Mouse (Mus musculus) lung, postnatal 0 days (tissue): Measurements from ENCODE around the gene Atrx. TPM values are rescaled to one million over a fixed set of nuclear protein-coding genes. Genes with fewer than 3 reads are reported as not detected.
"Not testable (repeated sequence)": the region's sequence is repeated elsewhere in the genome, so short reads cannot be mapped to it uniquely, and the experiment has no call there.

Experiments used
- ATAC-seq: fragments of 200-750 bp; cut with Nextera tagmentation; 2 replicates; pipeline ENCODE4 v1.8.0; 2017; ENCODE audit warnings: moderate library complexity
- DNase-seq: peaks from one replicate; pipeline ENCODE4 v3.0.0-alpha.2; 2016; ENCODE audit warnings: low spot score
- H3K27ac ChIP-seq: fragments of 300-500 bp; sonication (generic); 2 replicates; pipeline ENCODE4 v1.5.1; 2014; ENCODE audit warnings: antibody characterized with exemption, mild to moderate bottlenecking, low read length, mixed read lengths
- H3K27me3 ChIP-seq: fragments of 300-500 bp; sonication (generic); replicated peaks from 2 replicates; pipeline ENCODE4 v1.6.1; 2014; ENCODE audit warnings: low read length, mixed read lengths; ENCODE audit not compliant: insufficient read depth
- H3K36me3 ChIP-seq: fragments of 300-500 bp; sonication (generic); 2 replicates; pipeline ENCODE4 v1.6.1; 2014; ENCODE audit warnings: low read length, mixed read lengths; ENCODE audit not compliant: insufficient read depth
- H3K4me1 ChIP-seq: fragments of 300-500 bp; sonication (generic); 2 replicates; pipeline ENCODE4 v1.6.1; 2014; ENCODE audit warnings: antibody characterized with exemption, low read depth, low read length, mixed read lengths; ENCODE audit not compliant: insufficient read depth
- H3K4me2 ChIP-seq: fragments of 300-500 bp; sonication (generic); replicated peaks from 2 replicates; pipeline ENCODE4 v1.6.1; 2014; ENCODE audit warnings: low read depth, mild to moderate bottlenecking, low read length, moderate library complexity, mixed read lengths
- H3K4me3 ChIP-seq: fragments of 300-500 bp; sonication (generic); 2 replicates; pipeline ENCODE4 v1.5.1; 2014; ENCODE audit warnings: low read depth, low read length
- H3K9ac ChIP-seq: fragments of 300-500 bp; sonication (generic); replicated peaks from 2 replicates; pipeline ENCODE4 v1.6.1; 2014; ENCODE audit warnings: low read depth, mild to moderate bottlenecking
- H3K9me3 ChIP-seq: fragments of 300-500 bp; sonication (generic); 2 replicates; pipeline ENCODE4 v1.6.1; 2016; ENCODE audit warnings: low read length, mixed read lengths
- CTCF ChIP-seq: IDR thresholded peaks from 2 replicates; pipeline ENCODE4 v1.5.1; 2016; ENCODE audit warnings: antibody characterized with exemption, mild to moderate bottlenecking
- EP300 ChIP-seq: IDR thresholded peaks from 2 replicates; pipeline ENCODE4 v1.6.1; 2016; ENCODE audit warnings: antibody characterized with exemption, mild to moderate bottlenecking, control low read depth
- WGBS: fragments of 180-500 bp; shearing (Covaris S2); extraction: QIAGEN DNeasy Blood & Tissue Kit; methylation state at CpG from one replicate; pipeline ENCODE4 v1.1.7; 2014; 5-methylcytosine and 5-hydroxymethylcytosine counted together
- polyA plus RNA-seq: library from polyadenylated mRNA; unstranded; fragments of >200 nt; fragmentation: Nextera tagmentation; extraction: Ambion mirVana; gene quantifications from 2 replicates; pipeline ENCODE4 v1.2.1, GENCODE M21; 2015

Atrx gene
- polyA plus RNA-seq, 1 experiment from 2014 or later, result 123 TPM

DNA sequence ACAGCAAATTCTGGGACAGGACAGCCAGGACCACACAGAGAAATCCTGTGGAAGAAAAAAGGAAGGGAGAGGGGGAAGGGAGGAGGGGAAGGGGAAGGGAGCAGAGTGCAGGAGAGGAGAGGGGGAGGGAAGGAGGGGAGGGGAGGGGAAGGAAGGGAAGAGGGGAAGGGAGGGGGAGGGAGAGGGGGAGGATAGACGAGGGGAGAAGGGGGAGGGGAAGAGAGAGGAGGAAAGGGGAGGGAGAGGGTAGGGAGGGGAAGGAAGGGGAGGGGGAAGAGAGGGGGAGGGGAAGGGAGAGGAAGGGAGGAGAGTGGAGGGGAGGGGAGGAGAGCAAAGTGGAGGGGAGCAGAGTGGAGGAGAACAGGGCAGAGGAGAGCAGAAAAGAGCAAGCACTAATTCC is 5.3 kb downstream of the Atrx start:
- no peak for ATAC-seq
- Histone ChIP-seq H3K36me3 (no peaks in the 10 kb centered on the region), H3K27ac (no peak overlapping the region), H3K4me3 (no peak overlapping the region), H3K27me3 (no peaks in the 10 kb centered on the region), H3K9ac (no peak overlapping the region), H3K9me3 (no peaks in the 10 kb centered on the region), H3K4me2 (no peak overlapping the region), H3K4me1 (no peaks in the 10 kb centered on the region; the same call in 1 of the 2 replicates)
- no peak for DNase-seq
- TF ChIP-seq CTCF (no peak), EP300 (no peak)
- WGBS, result 0% methylated on average over 1 of the region's 1 CpGs

DNA sequence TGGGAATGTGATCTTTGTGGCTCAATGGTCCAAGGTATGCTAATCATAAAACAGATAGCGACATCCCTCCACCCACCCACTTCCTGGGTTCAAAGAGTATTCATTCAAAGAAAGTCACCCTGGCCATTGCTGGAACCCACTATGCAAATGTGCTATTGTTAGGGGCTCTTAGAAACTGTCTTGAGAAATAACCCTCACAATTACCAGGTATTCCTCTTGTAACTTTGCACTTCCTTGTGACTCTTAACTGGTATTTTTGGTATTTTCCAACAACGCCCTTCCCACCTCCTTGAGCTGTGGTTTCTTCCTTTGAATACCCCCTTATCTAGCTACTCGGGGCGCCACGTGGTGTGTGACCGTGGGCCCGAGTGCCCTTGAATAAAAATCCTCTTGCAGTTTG is 6.2 kb downstream of the Atrx start:
- H3K9ac ChIP-seq, H3K9me3 ChIP-seq, H3K27me3 ChIP-seq, H3K4me2 ChIP-seq, H3K4me1 ChIP-seq, H3K4me3 ChIP-seq, DNase-seq, ATAC-seq, H3K36me3 ChIP-seq, H3K27ac ChIP-seq: not testable (repeated sequence)
- TF ChIP-seq EP300, result peak; percentile 49
- WGBS, result 67% methylated on average over 7 of the region's 7 CpGs

DNA sequence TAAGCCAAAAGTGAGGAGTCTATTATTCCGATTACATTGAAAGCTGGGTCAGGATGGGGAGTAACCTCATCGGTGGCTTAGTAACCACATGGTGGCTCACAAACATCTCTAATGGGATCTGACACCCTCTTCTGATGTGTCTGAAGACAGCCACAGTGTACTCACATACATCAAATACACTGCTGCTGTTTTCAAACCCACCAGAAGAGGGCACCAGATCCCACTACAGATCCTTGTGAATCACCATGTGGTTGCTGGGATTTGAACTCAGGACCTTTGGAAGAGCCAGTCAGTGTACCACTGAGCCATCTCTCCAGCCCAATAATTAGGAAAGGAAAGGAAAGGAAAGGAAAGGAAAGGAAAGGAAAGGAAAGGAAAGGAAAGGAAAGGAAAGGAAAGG is 7.8 kb downstream of the Atrx start:
- TF ChIP-seq EP300, result no peak
- TF ChIP-seq CTCF, result peak; percentile 61
- no peak for ATAC-seq

DNA sequence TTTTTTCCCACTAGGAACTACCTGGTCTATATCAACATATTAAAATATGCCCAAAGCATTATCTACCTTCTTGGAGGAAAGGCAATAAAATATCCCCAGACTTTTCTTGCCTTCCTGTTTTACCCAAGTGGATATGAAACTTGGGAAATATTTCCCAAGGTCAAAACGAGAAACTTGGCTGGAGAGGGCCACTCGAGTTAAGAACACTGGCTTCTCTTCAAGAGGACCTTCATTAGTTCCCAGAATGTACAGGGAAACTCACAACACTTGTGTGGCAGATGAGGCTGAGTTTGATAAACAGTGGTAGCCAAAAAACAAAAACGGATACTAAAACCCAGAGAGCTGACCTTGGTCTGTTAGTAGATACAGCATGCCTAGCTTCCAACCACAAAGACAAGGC is 17.5 kb downstream of the Atrx start:
- H3K4me2 ChIP-seq, result no peak overlapping the region
- 0 out of 2 replicates have a peak overlapping the region, but pooled peaks have one; percentile 14 for H3K27ac ChIP-seq
- DNase-seq (peak; percentile 30), ATAC-seq (no peak)
- no peak overlapping the region for H3K4me3 ChIP-seq
- no peak for TF ChIP-seq CTCF
- no peak for TF ChIP-seq EP300
- no peaks in the 10 kb centered on the region for H3K36me3 ChIP-seq
- 31% methylated on average over 3 of the region's 3 CpGs for WGBS
- no peaks in the 10 kb centered on the region for H3K4me1 ChIP-seq
- H3K27me3 ChIP-seq, result no peaks in the 10 kb centered on the region
- H3K9ac ChIP-seq, result no peak overlapping the region
- H3K9me3 ChIP-seq, result no peaks in the 10 kb centered on the region

More for the DNA sequence above, 7.8 kb downstream of the Atrx start:
- Histone ChIP-seq H3K4me2 (no peak overlapping the region), H3K27me3 (no peaks in the 10 kb centered on the region), H3K9ac (no peak overlapping the region), H3K27ac (no peak overlapping the region), H3K4me3 (no peak overlapping the region), H3K9me3 (no peaks in the 10 kb centered on the region), H3K36me3 (no peaks in the 10 kb centered on the region), H3K4me1 (no peaks in the 10 kb centered on the region)
- DNase-seq, result no peak
- 85% methylated on average over 2 of the region's 2 CpGs for WGBS

DNA sequence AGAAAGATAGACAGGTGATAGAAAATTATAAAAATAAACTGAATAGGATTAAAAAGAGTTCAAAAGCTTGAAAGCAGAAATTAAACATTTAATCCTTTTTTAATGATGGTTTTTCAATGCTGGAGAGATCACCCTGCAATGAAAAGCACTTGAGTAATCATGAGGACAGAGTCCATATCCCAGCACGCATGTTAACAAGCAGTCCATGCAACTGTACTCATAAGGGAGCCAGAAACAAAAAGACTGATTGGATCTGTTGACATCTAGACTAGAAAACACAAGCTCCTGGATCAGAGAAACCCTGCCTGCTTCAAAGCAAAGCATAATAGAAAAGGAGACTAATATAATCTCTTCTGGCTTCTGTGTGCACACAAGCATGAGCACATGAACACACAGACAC is 27.6 kb downstream of the Atrx start:
- TF ChIP-seq CTCF (no peak), EP300 (no peak)
- Histone ChIP-seq H3K9me3 (no peaks in the 10 kb centered on the region), H3K27me3 (no peaks in the 10 kb centered on the region), H3K36me3 (no peaks in the 10 kb centered on the region), H3K9ac (no peak overlapping the region), H3K4me2 (no peak overlapping the region), H3K4me3 (no peak overlapping the region), H3K27ac (no peak overlapping the region), H3K4me1 (no peaks in the 10 kb centered on the region)
- ATAC-seq, result no peak
- 52% methylated on average over 1 of the region's 1 CpGs for WGBS
- no peak for DNase-seq

DNA sequence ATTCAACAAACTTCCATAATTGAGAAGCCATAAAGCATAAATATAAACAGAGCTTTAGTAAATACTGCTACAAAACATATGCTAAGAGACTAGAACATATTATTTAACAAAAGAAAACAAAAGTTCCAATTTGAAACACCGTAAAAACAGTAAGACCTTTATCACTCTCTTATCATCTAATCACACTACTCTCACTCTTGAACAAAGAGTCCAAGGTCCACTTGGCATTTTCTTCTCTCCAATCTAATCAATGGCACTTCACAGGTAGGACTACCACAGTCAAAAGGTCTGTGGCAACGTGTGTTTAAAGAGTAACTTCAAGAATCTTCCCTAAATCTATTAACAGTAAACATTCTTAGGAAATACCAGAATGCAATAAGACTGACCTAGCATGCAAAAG is 42.3 kb downstream of the Atrx start:
- no peaks in the 10 kb centered on the region for H3K36me3 ChIP-seq
- H3K27ac ChIP-seq, result no peak overlapping the region
- no peak overlapping the region for H3K4me2 ChIP-seq
- no peak overlapping the region for H3K9ac ChIP-seq
- no peaks in the 10 kb centered on the region for H3K9me3 ChIP-seq
- TF ChIP-seq CTCF, result no peak
- no peak for TF ChIP-seq EP300
- ATAC-seq (no peak), DNase-seq (no peak)
- no peaks in the 10 kb centered on the region for H3K27me3 ChIP-seq
- no peak overlapping the region for H3K4me3 ChIP-seq
- 48% methylated on average over 2 of the region's 2 CpGs for WGBS
- H3K4me1 ChIP-seq, result no peaks in the 10 kb centered on the region

DNA sequence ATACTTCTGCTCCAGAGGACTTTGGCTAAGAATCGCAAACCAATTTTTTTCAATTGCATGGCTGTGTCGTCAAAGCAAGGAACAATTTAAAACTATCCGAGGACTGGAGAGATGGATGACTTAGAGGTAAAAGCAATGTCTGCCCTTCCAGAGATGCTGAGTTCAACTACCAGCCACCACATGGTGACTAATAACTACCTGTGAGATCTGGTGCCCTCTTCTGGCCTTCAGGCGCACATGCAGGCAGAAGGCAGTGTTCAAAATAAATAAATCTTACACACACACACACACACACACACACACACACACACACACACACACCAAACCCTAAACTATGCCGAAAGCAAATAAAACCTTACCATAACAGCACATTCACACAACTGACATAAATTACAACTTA is 64.8 kb downstream of the Atrx start:
- Histone ChIP-seq H3K36me3 (no peaks in the 10 kb centered on the region), H3K27me3 (no peaks in the 10 kb centered on the region), H3K9me3 (no peaks in the 10 kb centered on the region), H3K4me1 (no peaks in the 10 kb centered on the region), H3K4me3 (no peak overlapping the region), H3K4me2 (no peak overlapping the region), H3K9ac (no peak overlapping the region), H3K27ac (no peak overlapping the region)
- DNase-seq, result no peak
- WGBS, result 83% methylated on average over 5 of the region's 5 CpGs
- ATAC-seq, result no peak
- TF ChIP-seq EP300 (no peak), CTCF (peak; percentile 56)
